Mouse (Mus musculus): ENCODE results near the gene Vangl1.

Vangl1 gene

GRCm38 (mm10) chr3:102145645-102146386 lies 58.7 kb downstream of the Vangl1 start:
- DNase-seq (ENCODE audit: extremely low read depth, low read depth) = no peak

- DNase-seq (ENCODE audit: extremely low read depth, low read depth) = no peak
These were observed 60.1 kb downstream of the Vangl1 start for GRCm38 (mm10) chr3:102144401-102144800.

GRCm38 (mm10) chr3:102143536-102143935 lies 61.0 kb downstream of the Vangl1 start:
- no peak for DNase-seq (ENCODE audit: extremely low read depth, low read depth)

- DNase-seq (ENCODE audit: extremely low read depth, low read depth) = no peak
These were observed 61.5 kb downstream of the Vangl1 start for GRCm38 (mm10) chr3:102142947-102143346.

- no peak for DNase-seq (ENCODE audit: extremely low read depth, low read depth)
These were observed 62.6 kb downstream of the Vangl1 start for GRCm38 (mm10) chr3:102141893-102142292.

- DNase-seq (ENCODE audit: extremely low read depth, low read depth) = no peak
These were observed 63.0 kb downstream of the Vangl1 start for GRCm38 (mm10) chr3:102141451-102141850.

- no peak for DNase-seq (ENCODE audit: extremely low read depth, low read depth)
These were observed 63.9 kb downstream of the Vangl1 start for GRCm38 (mm10) chr3:102140606-102141005.

DNA sequence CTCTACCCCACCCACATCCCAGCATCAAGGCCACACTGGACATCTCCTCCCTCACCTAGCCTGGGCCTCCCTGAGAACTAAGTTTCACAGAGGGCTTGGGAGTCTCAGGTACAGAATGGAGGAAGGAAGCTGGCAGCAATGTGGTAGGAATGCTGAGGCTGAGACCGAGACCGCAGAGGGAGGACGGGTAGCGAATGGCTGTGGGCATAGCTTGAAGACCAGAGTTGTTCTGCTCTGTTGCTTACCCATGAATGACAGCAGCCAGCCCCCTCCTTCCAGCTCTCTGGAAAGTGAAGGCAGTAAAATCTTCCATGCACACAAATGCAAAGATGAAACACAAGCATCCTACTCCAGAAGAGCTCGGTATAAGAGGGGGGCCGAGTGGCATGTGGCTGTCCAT lies 65.6 kb downstream of the Vangl1 start:
- no peak for DNase-seq (ENCODE audit: extremely low read depth, low read depth)

DNA sequence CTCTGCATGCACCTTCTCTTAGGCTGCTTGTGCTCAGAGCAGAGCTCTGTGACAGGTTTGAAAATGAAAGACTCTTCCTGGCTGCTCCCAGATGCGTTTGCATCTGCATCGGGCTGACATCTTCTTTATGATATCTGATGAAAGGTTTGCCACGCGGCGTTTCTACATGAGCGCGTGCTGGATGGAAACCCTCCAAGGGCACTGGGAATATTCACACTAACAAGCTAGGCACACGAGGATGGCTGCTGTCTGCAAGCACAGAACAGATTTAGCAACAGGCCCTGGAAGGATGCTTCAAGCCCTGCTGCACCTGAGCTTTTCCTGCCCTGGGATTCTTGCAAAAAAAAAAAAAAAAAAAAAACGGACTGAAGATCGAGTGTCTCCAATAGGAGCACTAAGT lies 67.3 kb downstream of the Vangl1 start:
- no peak for DNase-seq (ENCODE audit: extremely low read depth, low read depth)

- DNase-seq (ENCODE audit: extremely low read depth, low read depth) = no peak
These were observed 68.9 kb downstream of the Vangl1 start for GRCm38 (mm10) chr3:102135389-102136113.

DNA sequence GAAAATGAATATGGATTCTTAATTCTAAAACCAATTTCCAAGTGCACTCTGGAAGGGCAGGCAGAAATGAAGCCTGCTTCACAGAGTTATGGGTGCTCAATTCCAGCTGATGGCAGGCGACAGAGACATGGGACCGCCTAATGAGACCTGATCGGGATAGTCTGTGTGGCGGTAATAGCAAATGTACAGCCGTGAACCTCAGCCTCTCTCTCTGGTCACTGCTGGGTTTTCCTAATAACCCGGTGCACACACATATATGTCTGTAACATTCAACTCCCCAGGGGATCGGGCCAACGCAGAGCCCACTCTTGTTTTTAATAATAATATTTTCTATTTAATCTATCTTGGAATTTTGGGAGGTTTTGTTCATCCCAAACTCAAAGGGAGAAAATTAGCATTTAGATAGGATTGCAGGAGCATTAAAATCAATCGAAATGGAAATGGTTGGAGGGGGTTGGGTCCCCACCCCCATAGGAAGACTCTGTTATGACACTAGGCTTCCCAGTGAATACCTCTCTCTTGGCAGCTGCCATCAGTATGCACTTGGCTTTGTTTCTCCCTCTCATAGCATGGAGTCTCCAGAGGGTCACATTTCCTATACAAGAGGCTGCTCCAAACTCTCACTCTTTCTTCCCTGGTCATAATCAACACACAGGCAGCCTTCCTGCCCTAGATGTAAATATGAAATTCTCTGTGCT lies 72.7 kb downstream of the Vangl1 start:
- DNase-seq (ENCODE audit: extremely low read depth, low read depth) = no peak

GRCm38 (mm10) chr3:102130478-102130877 lies 74.0 kb downstream of the Vangl1 start:
- DNase-seq (ENCODE audit: extremely low read depth, low read depth) = no peak

- no peak for DNase-seq (ENCODE audit: extremely low read depth, low read depth)
These were observed 76.3 kb downstream of the Vangl1 start for GRCm38 (mm10) chr3:102128242-102128641.

DNA sequence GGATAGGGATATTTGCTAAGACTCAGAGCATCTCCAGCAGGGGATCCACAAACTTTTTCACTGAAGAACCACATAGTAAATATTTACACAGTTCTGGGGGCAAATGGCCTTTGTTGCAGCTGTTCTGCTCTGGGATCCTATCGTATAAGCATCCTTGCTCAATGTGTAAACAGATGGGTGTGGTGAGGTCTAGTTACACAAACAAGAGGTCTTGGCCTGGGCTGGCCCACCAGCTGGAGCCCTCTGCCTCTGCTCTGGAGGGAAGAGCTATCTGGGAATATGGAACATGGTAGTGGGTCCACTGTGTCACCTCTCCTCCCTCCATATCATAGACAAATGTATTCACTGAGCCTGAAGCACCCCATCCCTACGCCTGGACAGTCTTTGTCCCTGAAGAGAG lies 77.4 kb downstream of the Vangl1 start:
- no peak for DNase-seq (ENCODE audit: extremely low read depth, low read depth)

DNA sequence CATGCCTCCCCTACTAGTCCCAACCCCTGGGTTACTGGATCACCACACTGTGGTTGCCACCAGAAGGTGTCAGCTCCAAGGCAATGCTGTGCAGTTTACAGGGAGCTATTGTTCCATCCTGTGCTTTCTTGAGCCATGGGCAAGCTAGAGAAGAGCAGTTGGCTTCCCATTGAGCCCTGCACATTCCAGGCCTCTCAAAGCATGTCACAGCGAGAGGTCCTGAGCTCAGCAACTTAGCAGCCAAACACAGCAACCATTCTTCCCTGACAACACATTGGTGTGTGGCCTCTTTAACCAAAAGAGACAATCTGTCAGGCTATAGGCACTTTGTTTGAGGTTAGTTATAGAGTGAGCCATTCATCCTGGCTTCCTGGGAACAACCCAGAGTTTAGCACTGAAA lies 78.9 kb downstream of the Vangl1 start:
- no peak for DNase-seq (ENCODE audit: extremely low read depth, low read depth)

DNA sequence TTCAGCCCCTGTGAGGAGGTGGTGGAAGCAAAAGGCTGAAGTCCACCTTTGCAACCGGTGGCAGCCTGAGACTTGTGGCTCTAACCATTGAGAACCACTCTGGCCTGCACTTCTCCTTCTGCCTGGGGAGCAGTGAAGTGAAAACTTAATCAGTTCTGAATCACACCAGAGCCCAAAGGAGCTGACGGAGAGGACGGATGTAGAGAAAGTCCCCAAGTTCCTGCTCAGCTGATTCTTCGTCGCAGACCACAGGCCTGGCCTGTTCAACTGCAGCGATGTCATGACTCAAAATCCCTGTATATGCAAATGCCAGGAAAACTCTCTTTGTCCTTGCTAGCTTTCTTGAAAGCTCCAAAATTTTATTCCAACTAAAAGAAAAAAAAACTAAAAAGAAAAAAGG lies 80.8 kb downstream of the Vangl1 start:
- no peak for DNase-seq (ENCODE audit: extremely low read depth, low read depth)

DNA sequence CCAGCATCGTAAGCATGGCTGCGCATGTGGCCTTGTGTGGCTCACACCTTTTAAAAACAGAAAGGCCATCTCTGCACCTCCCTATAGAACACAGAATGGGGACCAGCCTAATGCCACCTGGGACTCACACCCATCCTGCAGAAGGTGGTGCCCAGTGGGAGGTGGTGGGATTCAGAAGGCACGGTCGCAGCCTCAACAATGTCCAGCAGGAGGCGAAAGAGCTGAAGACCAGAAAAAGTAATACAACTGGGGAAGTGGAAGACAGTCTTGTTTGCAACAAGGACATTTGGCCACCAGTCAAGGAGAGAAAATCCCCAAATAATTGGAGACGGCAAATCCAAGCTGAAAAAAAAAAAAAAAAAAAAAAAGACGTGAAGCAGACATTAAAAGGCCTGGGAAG lies 82.4 kb downstream of the Vangl1 start:
- DNase-seq (ENCODE audit: extremely low read depth, low read depth) = no peak

DNA sequence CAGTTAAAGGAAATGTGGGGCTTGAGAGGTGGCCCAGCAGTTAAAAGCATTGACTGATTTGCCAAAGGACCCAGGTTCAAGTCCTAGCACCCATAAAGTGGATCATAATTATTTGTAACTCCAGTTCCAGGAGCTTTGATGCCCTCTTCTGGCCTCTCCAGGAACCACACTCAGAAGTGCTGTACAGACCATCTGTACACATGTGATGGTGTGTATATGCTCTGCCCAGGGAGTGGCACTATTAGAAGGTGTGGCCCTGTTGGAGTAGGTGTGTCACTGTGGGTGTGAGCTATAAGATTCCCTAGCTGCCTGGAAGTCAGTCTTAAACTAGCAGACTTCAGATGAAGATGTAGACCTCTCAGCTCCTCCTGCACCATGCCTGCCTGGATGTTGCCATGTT lies 83.5 kb downstream of the Vangl1 start:
- no peak for DNase-seq (ENCODE audit: extremely low read depth, low read depth)

- no peak for DNase-seq (ENCODE audit: extremely low read depth, low read depth)
These were observed 92.4 kb downstream of the Vangl1 start for GRCm38 (mm10) chr3:102111979-102112599.

- DNase-seq (ENCODE audit: extremely low read depth, low read depth) = no peak
These were observed 96.3 kb downstream of the Vangl1 start for GRCm38 (mm10) chr3:102108201-102108600.

- no peak for DNase-seq (ENCODE audit: extremely low read depth, low read depth)
These were observed 100.5 kb downstream of the Vangl1 start for GRCm38 (mm10) chr3:102103811-102104565.

Measured in MEL-GATA-1-ER (cell line).